Mouse (Mus musculus) c-Kit-negative CD71-positive TER-119-positive erythroid progenitor cells, embryonic 14.5 days (primary cell): ENCODE data around the gene Sdr39u1.
A peak's percentile ranks its signal among the peaks of the same experiment; 100 is the strongest.

ENCODE experiments used
- DNase-seq: peaks from one replicate; pipeline ENCODE4 v3.0.0-alpha.2; 2013; ENCODE audit warnings: low read depth, low spot score

The Sdr39u1 gene

DNA sequence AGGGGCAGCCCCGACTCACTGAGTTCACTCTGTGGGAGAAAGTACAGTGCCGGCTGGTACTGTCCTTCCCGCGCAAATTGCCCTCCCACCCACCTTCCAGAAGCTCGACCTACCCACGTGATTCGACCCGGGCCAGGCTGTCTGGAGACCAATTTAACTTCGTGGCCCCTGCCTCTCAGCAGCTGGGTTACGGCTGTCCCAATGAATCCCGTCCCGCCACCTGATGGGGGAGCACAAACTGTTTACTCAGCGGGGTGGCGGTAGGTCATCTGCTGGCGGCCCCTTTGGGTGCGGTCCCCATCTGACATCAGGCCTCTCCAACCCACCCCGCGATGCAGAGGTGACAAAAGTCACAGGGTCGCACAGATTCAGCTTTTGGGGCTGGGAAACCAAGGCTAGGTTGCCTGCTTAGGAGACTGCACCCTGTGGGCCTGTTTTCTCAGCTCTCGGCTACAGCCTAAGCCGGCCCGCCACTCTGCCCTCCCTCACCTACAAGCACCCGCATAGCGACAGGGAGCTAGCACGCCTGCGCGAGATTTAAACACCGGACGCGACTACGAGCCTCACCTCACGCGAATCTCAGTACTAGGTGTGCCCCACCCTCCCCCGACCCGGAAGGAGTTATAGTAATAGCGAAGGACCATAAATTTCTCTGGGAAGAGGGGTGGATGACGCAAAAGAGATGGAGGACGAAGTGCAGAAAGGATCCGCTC is at the start of gene Sdr39u1:
TSS of gene Sdr39u1 (minus strand) at position 593 of the 713 bp plus-strand sequence.
- no peak for DNase-seq

DNA sequence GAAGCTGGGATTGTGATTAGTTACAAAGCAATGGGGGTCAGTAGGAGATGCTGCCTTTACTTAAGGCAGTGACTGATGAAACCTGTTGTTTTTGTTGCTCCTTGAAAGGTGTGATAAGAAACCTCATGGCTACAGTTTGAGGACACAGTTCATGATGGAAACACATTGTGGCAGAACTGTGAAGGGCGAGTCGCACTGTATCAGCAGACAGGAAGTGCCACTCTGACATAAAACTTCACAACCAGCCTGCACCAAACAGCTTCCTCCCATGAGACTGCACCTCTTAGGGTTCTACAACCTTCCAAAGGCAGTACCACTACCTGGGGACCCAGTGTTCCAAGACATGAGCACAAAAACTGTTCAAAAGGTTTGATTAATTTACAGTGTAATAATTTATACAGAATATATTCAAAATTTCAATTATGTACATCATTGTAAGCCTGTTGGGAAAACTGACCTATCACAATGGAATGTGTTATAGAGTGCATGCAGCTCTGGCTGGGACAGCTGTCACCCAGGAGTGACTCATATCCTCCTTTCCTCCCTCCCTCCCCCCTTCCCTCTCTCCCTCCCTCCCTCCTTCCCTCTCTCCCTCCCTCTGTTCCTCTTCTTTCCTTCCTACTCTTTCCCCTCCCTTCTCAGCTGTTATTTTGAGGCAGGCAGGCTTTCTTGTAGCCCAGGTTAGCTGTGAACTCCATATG is 46.3 kb upstream of the Sdr39u1 start:
- no peak for DNase-seq

DNA sequence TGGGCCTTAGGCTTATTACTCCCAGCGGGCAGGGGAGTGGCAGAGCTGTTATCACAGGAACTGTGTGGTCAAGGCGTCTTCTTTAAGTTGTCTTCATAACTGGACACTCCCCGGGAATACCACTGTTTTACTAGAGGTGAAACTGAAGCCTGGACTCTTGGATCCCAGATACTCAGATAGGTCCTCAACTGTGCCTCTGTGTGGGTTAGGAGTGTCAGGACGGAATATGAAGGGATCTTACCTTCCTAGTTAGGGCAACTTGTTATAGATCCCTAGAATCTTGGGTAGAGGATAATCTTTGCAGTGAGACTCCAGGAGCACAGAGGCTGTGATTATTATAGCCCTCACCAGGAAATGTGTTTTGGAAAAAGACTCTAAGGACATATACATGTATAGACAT is 44.5 kb upstream of the Sdr39u1 start, which contains the start of gene Cma1:
TSS of gene Cma1 (minus strand) at position 101 of the 400 bp plus-strand sequence.
- no peak for DNase-seq

- DNase-seq: no peak
These were observed 43.5 kb upstream of the Sdr39u1 start for GRCm38 (mm10) chr14:55943601-55944000.

DNA sequence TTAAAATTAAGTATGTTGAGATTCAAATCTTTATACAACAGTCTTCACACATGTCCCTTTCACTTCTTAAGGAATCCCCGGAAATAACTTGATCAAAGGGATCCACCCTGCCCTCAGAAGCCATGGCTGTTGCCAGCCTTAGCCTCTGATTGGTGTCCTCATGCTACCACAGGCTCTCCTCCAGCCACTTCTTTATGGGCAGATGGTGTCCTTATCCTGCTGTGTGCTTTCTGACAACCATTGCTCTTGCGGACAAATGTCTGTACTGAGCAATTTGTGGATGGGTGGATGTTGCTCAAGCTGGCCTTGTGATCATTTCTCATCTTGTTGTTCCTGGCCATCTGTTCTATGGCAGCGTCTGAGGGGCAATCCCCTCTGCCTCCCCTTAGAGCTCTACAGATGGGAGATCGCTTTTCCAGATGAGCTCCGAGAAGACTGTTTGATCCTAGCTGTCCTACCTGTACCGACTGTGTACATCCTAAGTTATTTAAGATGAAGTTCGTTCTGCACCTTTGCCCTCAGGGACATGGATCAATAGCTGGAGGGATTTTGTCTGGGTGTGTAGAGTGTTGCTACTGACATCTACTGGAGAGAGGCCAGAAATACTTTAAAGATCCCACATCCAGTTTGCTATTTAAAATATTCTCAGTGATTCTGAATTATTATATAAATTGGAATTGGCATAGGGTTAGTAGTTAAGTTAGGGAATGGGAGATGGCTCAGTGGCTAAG is 40.1 kb upstream of the Sdr39u1 start:
- DNase-seq: no peak

DNA sequence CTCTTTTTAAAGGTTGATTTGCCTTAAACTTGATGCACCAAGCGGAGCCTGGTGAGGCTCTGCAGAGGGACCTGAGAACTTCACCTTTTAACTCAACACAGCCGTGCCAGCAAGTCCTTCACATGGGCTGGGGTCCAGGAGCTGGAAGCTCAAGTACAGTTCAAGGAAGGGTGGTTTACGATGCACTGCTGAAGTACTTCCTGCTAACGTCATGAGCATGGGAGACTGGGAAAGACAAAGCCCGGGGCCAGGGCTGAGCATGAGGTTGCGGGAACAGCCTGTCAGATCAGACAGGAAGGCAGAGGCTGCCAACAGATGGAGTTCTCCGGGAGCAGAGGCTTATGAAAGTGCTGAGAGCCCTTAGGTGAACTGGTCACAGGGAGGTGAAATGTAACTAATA is 33.5 kb upstream of the Sdr39u1 start:
- no peak for DNase-seq

DNA sequence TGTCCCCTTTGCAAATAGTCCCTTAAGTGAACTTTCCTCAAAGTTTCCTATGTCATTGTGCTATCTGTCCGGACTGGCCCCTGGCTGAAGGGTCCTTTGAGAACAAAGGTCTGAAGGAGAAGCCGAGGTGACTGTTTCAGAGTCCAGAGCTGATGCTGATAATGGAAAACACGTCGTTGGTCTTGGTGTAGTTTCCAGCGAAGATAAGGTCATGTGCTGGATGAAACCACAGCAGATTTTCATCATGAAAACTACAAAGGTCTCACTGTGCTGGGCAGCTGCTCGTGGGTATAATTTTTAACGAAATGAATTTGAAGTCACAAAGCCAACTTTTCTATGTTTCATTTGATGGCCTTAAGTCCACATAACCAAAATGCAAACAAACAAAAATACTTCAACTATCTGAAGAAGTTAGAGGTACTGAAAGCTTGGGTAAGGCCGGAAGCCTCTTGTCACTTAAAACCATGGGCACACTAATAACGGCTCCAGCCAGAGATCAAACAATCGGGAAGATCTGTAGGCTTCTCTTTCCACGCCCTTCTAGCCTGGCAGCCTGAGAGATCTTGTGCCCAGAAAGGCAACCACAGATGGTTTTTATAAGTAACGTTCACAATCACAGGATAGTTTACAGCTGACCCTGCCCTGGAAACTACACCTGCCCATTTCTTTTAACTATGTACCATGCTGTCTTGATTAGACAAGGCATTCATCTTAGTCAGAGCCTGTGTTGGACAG is 29.3 kb upstream of the Sdr39u1 start:
- DNase-seq: no peak

- no peak for DNase-seq
These were observed 26.8 kb upstream of the Sdr39u1 start for GRCm38 (mm10) chr14:55926847-55927246.

DNA sequence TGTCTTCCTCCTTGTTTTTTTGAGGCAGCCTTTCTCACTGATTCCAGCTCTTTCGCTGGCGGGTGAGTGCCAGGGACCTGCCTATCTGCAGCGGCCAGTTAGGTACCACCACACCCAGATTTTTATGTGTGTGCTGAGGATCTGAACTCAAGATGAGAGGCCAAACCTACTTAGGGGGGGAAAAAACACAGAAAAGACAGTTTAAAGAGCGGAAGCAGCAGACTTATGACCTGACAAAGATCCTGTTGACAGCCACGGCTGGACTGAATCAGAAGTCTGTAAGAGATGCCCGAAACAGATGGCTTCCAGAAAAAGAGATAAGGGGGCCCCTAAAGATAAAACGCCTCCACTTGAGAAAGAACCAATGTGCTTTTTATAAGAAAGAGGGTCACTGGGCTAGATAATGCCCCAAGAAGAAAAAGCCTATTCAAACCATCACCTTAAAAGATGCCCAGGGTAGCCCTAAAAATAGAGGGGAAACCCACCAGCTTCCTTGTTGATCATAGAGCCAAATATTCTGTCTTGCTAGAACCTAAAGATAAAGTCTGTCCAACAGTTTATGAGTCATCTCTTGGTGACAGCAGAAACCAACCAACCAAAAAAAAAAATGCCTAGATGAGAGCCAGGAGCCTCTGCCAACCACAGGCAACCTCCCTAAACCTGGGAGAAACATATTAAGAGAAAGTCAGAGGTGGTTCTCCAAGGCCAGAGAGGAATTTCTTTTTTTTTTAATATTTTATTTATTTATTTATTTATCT is 22.6 kb upstream of the Sdr39u1 start:
- peak; percentile 45 for DNase-seq

DNA sequence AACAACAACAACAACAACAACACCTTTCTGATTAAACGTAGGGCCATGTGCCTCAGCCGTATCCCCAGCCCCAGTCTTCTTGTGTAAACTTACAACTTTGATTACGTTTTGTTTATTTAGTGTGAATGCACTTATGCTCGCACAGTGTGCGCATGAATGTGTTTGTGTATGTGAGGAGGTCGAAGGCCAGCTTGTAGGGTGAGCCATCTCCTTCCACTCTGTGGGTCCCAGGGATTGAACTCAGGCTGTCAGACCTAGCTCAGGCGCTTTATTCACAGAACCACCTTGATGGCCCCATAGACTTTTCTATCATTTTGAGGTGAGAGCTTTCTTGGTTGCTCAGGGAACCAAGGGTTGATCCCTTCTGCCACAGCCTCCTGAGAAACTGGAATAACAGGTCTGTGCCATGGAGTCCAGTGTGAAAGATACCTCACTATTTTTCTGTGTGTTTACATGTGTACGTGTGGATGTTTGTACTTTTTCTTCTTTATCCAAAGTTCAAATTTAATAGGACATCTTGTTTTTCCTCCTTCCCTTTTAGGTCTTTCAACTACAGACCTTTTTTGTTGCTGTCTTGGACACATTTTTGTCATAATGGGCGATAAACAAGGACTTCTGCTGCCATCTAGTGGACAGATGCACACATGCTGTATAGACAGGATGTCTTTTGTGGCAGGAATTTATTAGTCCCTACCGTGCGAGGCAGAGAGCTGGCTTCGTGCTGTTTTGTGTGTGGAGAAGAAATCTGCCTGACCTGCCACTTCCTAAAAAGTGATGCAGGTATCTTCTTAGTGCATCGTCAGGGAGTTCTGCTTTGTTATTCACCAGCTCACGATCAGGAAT is 18.4 kb upstream of the Sdr39u1 start:
- DNase-seq: peak; percentile 63

GRCm38 (mm10) chr14:55913406-55913805 is 13.3 kb upstream of the Sdr39u1 start:
- DNase-seq: no peak

GRCm38 (mm10) chr14:55905518-55905917 is 5.4 kb upstream of the Sdr39u1 start:
- DNase-seq: no peak

GRCm38 (mm10) chr14:55900414-55900755 is 292 bp upstream of the Sdr39u1 start:
- DNase-seq: no peak

- no peak for DNase-seq
These were observed 1.1 kb downstream of the Sdr39u1 start for GRCm38 (mm10) chr14:55898947-55899346.

- no peak for DNase-seq
These were observed 2.4 kb downstream of the Sdr39u1 start for GRCm38 (mm10) chr14:55897671-55898070.

- DNase-seq: no peak
These were observed 13.3 kb downstream of the Sdr39u1 start for GRCm38 (mm10) chr14:55886571-55887382.

DNA sequence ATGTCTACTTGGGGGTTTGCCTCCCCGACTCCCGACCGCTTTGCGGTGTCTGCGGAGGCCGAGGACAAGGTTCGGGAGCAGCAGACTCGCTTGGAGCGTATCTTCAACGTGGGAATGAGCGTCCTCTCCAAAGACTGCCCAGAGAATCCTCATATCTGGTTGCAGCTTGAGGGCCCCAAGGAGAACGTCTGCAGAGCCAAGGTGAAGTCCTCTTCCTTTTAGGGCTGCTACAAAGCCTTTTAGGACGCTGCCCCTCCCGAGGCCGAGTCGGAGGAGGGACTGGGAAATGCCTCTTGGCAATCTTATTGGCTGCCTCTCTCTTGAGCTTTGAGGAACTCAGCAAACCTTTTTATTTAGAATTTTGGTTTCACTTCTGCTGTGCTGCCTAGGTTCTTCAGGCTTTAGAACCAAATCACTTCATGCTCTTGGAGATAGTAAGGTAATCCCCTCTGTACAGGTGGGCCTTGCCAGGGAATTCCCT is 14.3 kb downstream of the Sdr39u1 start:
- DNase-seq: peak; percentile 29

DNA sequence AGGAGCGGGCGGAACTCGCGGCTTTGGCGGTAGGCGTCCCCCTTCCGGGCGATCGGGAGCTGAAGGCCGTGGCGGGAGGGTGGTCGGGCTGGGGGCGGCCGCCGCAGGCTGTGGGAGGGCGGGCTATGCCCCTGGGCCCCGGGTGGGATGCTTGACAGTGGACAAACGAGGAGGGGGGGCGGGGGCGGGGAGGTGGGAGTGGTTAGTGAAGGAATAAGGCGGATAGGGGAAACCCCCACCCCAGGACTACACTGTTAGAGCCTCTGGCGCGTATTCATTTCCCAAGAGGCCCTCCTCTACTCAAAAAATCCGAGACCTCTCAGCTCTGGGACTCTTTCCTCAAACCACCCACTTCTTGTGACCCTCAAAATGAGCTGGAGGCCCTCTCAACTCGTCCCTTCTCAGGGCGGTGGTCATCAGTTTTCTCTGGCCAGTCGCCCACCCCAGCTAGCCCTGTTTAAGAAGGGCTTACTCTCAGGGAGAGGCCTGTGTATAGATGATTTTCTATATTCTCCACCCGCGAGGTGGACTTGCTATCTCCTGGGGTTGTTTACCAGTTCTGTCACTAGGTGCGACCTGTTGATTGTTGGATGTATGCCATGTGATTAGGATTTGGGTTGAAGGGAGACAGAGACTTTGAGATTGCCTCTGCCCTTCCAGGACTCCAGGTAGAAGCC is 14.8 kb downstream of the Sdr39u1 start:
- no peak for DNase-seq

DNA sequence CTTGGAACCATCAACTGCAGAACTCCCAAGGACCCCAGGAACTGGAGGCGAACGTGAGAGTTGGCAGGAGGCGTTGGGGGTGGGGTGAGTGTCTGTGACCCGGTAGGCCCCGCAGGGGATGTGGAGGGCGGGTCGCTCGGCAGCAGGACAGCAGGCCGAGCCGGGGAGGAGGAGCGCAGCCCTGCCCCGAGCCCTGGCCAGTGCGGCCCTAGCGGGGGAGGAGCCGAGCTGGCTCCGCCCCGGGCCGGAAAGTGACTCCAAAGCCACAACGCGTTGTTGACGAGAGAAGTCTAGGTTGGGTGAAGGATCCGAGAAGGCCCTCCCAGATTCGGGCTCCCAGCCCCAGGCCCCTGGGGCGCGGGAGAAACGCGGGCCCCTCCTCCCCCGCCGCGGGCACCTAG is 15.4 kb downstream of the Sdr39u1 start, which contains the start of gene Khnyn:
TSS of gene Khnyn (plus strand) at position 235 of the 401 bp plus-strand sequence.
- peak; percentile 66 for DNase-seq
